Comparison of ENCODE assay signal across 29 mouse cellular contexts in the genomic region with DNA sequence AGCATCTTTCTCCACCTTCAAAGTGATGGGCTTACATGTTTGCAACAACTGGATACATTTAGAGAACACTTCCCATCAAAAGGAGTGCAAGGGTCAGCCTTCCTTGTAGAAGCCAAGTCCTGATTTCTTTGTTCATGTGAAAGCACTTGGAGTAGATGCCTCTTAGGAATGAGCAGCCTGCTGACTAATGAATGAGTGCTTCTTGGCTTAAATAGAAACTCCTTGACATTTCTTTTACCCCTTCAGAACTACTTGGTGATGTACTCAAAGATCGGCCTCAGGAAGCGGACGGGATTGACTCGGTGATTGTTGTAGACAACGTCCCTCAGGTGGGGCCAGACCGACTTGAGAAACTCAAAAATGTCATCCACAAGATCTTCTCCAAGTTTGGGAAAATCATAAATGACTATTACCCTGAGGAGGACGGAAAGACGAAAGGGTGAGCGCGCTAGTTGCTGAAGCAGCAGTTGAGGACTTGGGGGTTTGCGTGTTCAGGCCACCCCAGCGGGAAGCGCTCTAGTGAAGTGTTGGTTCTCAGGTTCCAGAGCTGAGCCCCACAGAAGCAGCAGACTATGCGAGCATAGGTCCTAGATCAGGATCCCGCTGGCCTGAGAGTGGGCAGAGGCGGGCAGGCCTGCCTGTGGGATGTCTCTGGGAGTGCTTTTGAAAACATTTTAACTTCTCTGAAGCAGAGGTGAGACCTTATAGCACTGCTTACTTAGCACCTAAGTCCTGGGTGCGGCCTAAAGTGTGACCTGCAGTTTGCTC. TPM values are rescaled to one million over a fixed set of nuclear protein-coding genes. Genes with fewer than 3 reads are reported as not detected.
DNase-seq lines count a peak whose midpoint lies in the region; ATAC-seq and TF ChIP-seq lines count a peak whose summit lies in the region.
"Had no signal": no experiment of that assay in that cellular context is flagged by ENCODE, and none has a peak within 500 bp of the region (broad histone marks: within the 10 kb centered on the region; RNA-seq: fewer than 3 reads in every experiment).

No protein-coding gene starts in this region.

- H3K36me3 ChIP-seq in lung, embryonic 16.5 days (ENCODE audit: control insufficient read depth, insufficient read depth, low read length), result peaks cover 21% of the 10 kb centered on the region
- peaks cover 91% of the 10 kb centered on the region for H3K36me3 ChIP-seq in forebrain, embryonic 10.5 days (replicated peaks)

- no peak for TF ChIP-seq POLR2A in lung, adult 2 months (IDR thresholded peaks at IDR 0.05; ENCODE audit: borderline replicate concordance, extremely low read depth, low read depth, low read length)

- no peak for TF ChIP-seq CTCF in lung, adult 2 months (IDR thresholded peaks at IDR 0.05; ENCODE audit: insufficient read depth, low read length)

- H3K9me3 ChIP-seq in lung, embryonic 16.5 days (ENCODE audit: control insufficient read depth, low read length), result no peaks in the 10 kb centered on the region
- peaks cover 11% of the 10 kb centered on the region; the same call in 1 of the 2 replicates for H3K9me3 ChIP-seq in forebrain, embryonic 10.5 days
- H3K9me3 ChIP-seq: forebrain, embryonic 13.5 days; G1E; hindbrain, embryonic 12.5 days; hindbrain, embryonic 15.5 days had no signal

- peak; percentile 45 for DNase-seq in lung, adult 2 months
- peak; percentile 73 for DNase-seq in lung, postnatal 25 days (ENCODE audit: low spot score)
- DNase-seq in forebrain, embryonic 10.5 days (ENCODE audit: extremely low spot score, low spot score), result no peak
- DNase-seq: adrenal gland, postnatal 10 days; adrenal gland, postnatal 36 days; B cell, adult 2 months; cerebellum, adult 18-20 months; cerebellum, adult 9-10 months; cerebellum, postnatal 14 days; gastrocnemius, postnatal 10 days; gastrocnemius, postnatal 36 days; heart, adult 11 months had no signal

- H3K27me3 ChIP-seq in lung, embryonic 16.5 days (ENCODE audit: control insufficient read depth, insufficient read depth, low read depth, low read length), result no peaks in the 10 kb centered on the region
- no peaks in the 10 kb centered on the region for H3K27me3 ChIP-seq in forebrain, embryonic 10.5 days (ENCODE audit: poor library complexity, severe bottlenecking)
- H3K27me3 ChIP-seq: CH12.LX; forebrain, embryonic 13.5 days; hindbrain, embryonic 12.5 days; hindbrain, embryonic 15.5 days; Patski had no signal

- WGBS in lung, adult 2 months, result 74% methylated on average over 17 of the region's 17 CpGs
- 76% methylated on average over 17 of the region's 17 CpGs for WGBS in lung, embryonic 16.5 days
- 96% methylated on average over 17 of the region's 17 CpGs for WGBS in forebrain, embryonic 10.5 days

- H3K27ac ChIP-seq in lung, embryonic 16.5 days (ENCODE audit: low read length), result peak overlapping the region; percentile 14
- H3K27ac ChIP-seq in forebrain, embryonic 10.5 days, result no peak overlapping the region
- H3K27ac ChIP-seq: forebrain, embryonic 13.5 days; hindbrain, embryonic 12.5 days; hindbrain, embryonic 15.5 days had no signal

- H3K4me2 ChIP-seq in lung, embryonic 16.5 days (ENCODE audit: low read depth, low read length), result no peak overlapping the region
- H3K4me2 ChIP-seq: forebrain, embryonic 13.5 days; heart, embryonic 11.5 days; hindbrain, embryonic 12.5 days; hindbrain, embryonic 15.5 days had no signal

- no peak overlapping the region for H3K9ac ChIP-seq in lung, embryonic 16.5 days (ENCODE audit: low read length)
- H3K9ac ChIP-seq: forebrain, embryonic 13.5 days; hindbrain, embryonic 12.5 days; hindbrain, embryonic 15.5 days had no signal

- H3K4me1 ChIP-seq in lung, adult 2 months (ENCODE audit: control insufficient read depth, insufficient read depth, low read length), result peaks cover 7% of the 10 kb centered on the region; the same call in 1 of the 2 replicates
- peaks cover 19% of the 10 kb centered on the region for H3K4me1 ChIP-seq in lung, embryonic 16.5 days (replicated peaks; ENCODE audit: control insufficient read depth, insufficient read depth, low read length)
- peaks cover 22% of the 10 kb centered on the region for H3K4me1 ChIP-seq in forebrain, embryonic 10.5 days

- peak; percentile 37; the same call in 1 of the 2 replicates for ATAC-seq in lung, embryonic 16.5 days (ENCODE audit: low read depth)
- no peak for ATAC-seq in granulocyte monocyte progenitor cell, adult 5-6 weeks (replicated peaks; ENCODE audit: poor library complexity, severe bottlenecking)
- no peak for ATAC-seq in erythroblast, adult 5-6 weeks (replicated peaks; ENCODE audit: low FRiP score, poor library complexity, severe bottlenecking)
- ATAC-seq: forebrain, embryonic 13.5 days; forebrain, embryonic 16.5 days; Patski had no signal

- H3K4me3 ChIP-seq in lung, adult 2 months (replicated peaks; ENCODE audit: extremely low read depth, low read depth, low read length), result no peak overlapping the region
- no peak overlapping the region for H3K4me3 ChIP-seq in lung, embryonic 16.5 days (ENCODE audit: low read length)
- no peak overlapping the region for H3K4me3 ChIP-seq in forebrain, embryonic 10.5 days
- H3K4me3 ChIP-seq: forebrain, embryonic 13.5 days; hindbrain, embryonic 12.5 days; hindbrain, embryonic 15.5 days had no signal

RNA-seq across cellular contexts. Expression of a gene that starts 6.1 kb away (rescaled TPM):
- 83.0 and 86.2 TPM in 2 replicates for polyA plus RNA-seq in lung, adult 2 months (2012; rRNA removed)
- polyA plus RNA-seq in lung, embryonic 16.5 days (2015; fragmentation: Nextera tagmentation; extraction: Ambion mirVana), result 78.5 and 78.9 TPM in 2 replicates
- 237 and 268 TPM in 2 replicates for total RNA-seq in granulocyte monocyte progenitor cell, adult 5-6 weeks (2014; fragmentation: Nextera tagmentation)
- 200 and 239 TPM in 2 replicates for total RNA-seq in granulocyte monocyte progenitor cell, adult 5-6 weeks (2017)
- 58.0 and 74.0 TPM in 2 replicates for total RNA-seq in erythroblast, adult 5-6 weeks (2015; ENCODE audit: low replicate concordance)
- total RNA-seq in erythroblast, adult 5-6 weeks (2017; ENCODE audit: low replicate concordance), result 17.0 and 37.8 TPM in 2 replicates
- polyA plus RNA-seq in forebrain, embryonic 10.5 days (2016; fragmentation: Nextera tagmentation; extraction: Ambion mirVana), result 155 and 165 TPM in 2 replicates

RNA-seq across cellular contexts. Expression of a gene that starts 20.2 kb away (rescaled TPM):
- polyA plus RNA-seq in lung, adult 2 months (2012; rRNA removed), result 0.05 TPM in 1 of 2 replicates, not detected in the other
- not detected in 2 replicates for polyA plus RNA-seq in lung, embryonic 16.5 days (2015; fragmentation: Nextera tagmentation; extraction: Ambion mirVana)
- total RNA-seq in granulocyte monocyte progenitor cell, adult 5-6 weeks (2014; fragmentation: Nextera tagmentation), result not detected in 2 replicates
- not detected in 2 replicates for total RNA-seq in granulocyte monocyte progenitor cell, adult 5-6 weeks (2017)
- total RNA-seq in erythroblast, adult 5-6 weeks (2015; ENCODE audit: low replicate concordance), result not detected in 2 replicates
- total RNA-seq in erythroblast, adult 5-6 weeks (2017; ENCODE audit: low replicate concordance), result not detected in 2 replicates
- not detected in 2 replicates for polyA plus RNA-seq in forebrain, embryonic 10.5 days (2016; fragmentation: Nextera tagmentation; extraction: Ambion mirVana)
- total RNA-seq: CH12.LX; G1E; gastrocnemius, adult 18-20 months; gastrocnemius, postnatal 10 days; gastrocnemius, postnatal 36 days; heart, adult 8-10 months; heart, postnatal 25 days; hematopoietic stem cell, adult 5-6 weeks had no signal
- polyA plus RNA-seq: forebrain, embryonic 13.5 days; forebrain, embryonic 16.5 days; G1E; heart, embryonic 11.5 days; heart, embryonic 14.5 days; heart, postnatal 0 days; hindbrain, embryonic 12.5 days; hindbrain, embryonic 15.5 days; Patski had no signal

RNA-seq across cellular contexts. Expression of a gene that starts 36.1 kb away (rescaled TPM):
- polyA plus RNA-seq in lung, adult 2 months (2012; rRNA removed), result 18.7 and 20.0 TPM in 2 replicates
- 19.1 and 19.8 TPM in 2 replicates for polyA plus RNA-seq in lung, embryonic 16.5 days (2015; fragmentation: Nextera tagmentation; extraction: Ambion mirVana)
- total RNA-seq in granulocyte monocyte progenitor cell, adult 5-6 weeks (2014; fragmentation: Nextera tagmentation), result 8.9 and 12.8 TPM in 2 replicates
- total RNA-seq in granulocyte monocyte progenitor cell, adult 5-6 weeks (2017), result 7.3 and 9.1 TPM in 2 replicates
- 1.0 and 1.2 TPM in 2 replicates for total RNA-seq in erythroblast, adult 5-6 weeks (2015; ENCODE audit: low replicate concordance)
- total RNA-seq in erythroblast, adult 5-6 weeks (2017; ENCODE audit: low replicate concordance), result 0.94 and 1.7 TPM in 2 replicates
- polyA plus RNA-seq in forebrain, embryonic 10.5 days (2016; fragmentation: Nextera tagmentation; extraction: Ambion mirVana), result 27.3 and 28.9 TPM in 2 replicates
